Mouse (Mus musculus): Measurements from ENCODE around the gene Spred1. TPM values are rescaled to one million over a fixed set of nuclear protein-coding genes. Genes with fewer than 3 reads are reported as not detected.
A peak's percentile ranks its signal among the peaks of the same experiment; 100 is the strongest.

Spred1 gene
- total RNA-seq, 1 experiment: 44.7 TPM

GRCm38 (mm10) chr2:117204534-117204933 is 83.4 kb downstream of the Spred1 start:
- H3K36me3 ChIP-seq (ENCODE audit: control insufficient read depth, insufficient read depth, low read length, poor library complexity, severe bottlenecking): no peaks in the 10 kb centered on the region
- no peaks in the 10 kb centered on the region for H3K9me3 ChIP-seq (ENCODE audit: control insufficient read depth, insufficient read depth, low read depth, low read length)
- TF ChIP-seq MAFK (IDR thresholded peaks at IDR 0.05; ENCODE audit: insufficient read depth, low read depth, low read length) (no peak), ZC3H11A (IDR thresholded peaks at IDR 0.05; ENCODE audit: borderline replicate concordance, low read depth, low read length) (no peak), CHD2 (IDR thresholded peaks at IDR 0.05; ENCODE audit: low read depth, low read length) (no peak)
- H3K27ac ChIP-seq (ENCODE audit: insufficient read depth, low read depth, low read length, poor library complexity, severe bottlenecking): no peak overlapping the region
- in situ Hi-C loops (cut with MboI; ENCODE audit: low sequenced_read_pairs in 2 of 2, unreplicated experiment in 2 of 2): no loop called here
- no peaks in the 10 kb centered on the region; a peak in 1 of 4 replicates for H3K4me1 ChIP-seq (ENCODE audit: control insufficient read depth in 2 of 2, insufficient read depth in 2 of 2, low read length in 2 of 2, poor library complexity in 1 of 2)
- no peak overlapping the region for H3K4me3 ChIP-seq (ENCODE audit: insufficient read depth in 1 of 2, low read depth in 1 of 2, low read length in 2 of 2, poor library complexity in 1 of 2, severe bottlenecking in 1 of 2)
- H3K9ac ChIP-seq (ENCODE audit: insufficient read depth, low read depth, low read length, poor library complexity, severe bottlenecking): no peak overlapping the region
- DNase-seq (ENCODE audit: low read depth, low spot score): no peak

- TF ChIP-seq HCFC1 (IDR thresholded peaks at IDR 0.05; ENCODE audit: borderline replicate concordance, insufficient read depth, low read length) (no peak), CHD2 (IDR thresholded peaks at IDR 0.05; ENCODE audit: low read depth, low read length) (no peak), ZC3H11A (IDR thresholded peaks at IDR 0.05; ENCODE audit: borderline replicate concordance, low read depth, low read length) (no peak), ZNF384 (IDR thresholded peaks at IDR 0.05; ENCODE audit: low read depth, low read length) (no peak), MAFK (IDR thresholded peaks at IDR 0.05; ENCODE audit: insufficient read depth, low read depth, low read length) (no peak)
- no peak for DNase-seq (ENCODE audit: low read depth, low spot score)
- Histone ChIP-seq H3K36me3 (ENCODE audit: control insufficient read depth, insufficient read depth, low read length, poor library complexity, severe bottlenecking) (no peaks in the 10 kb centered on the region), H3K4me1 (ENCODE audit: control insufficient read depth in 2 of 2, insufficient read depth in 2 of 2, low read length in 2 of 2, poor library complexity in 1 of 2) (no peaks in the 10 kb centered on the region; a peak in 1 of 4 replicates), H3K4me3 (ENCODE audit: insufficient read depth in 1 of 2, low read depth in 1 of 2, low read length in 2 of 2, poor library complexity in 1 of 2, severe bottlenecking in 1 of 2) (no peak overlapping the region), H3K9ac (ENCODE audit: insufficient read depth, low read depth, low read length, poor library complexity, severe bottlenecking) (no peak overlapping the region), H3K9me3 (ENCODE audit: control insufficient read depth, insufficient read depth, low read depth, low read length) (no peaks in the 10 kb centered on the region), H3K27ac (ENCODE audit: insufficient read depth, low read depth, low read length, poor library complexity, severe bottlenecking) (no peak overlapping the region)
- in situ Hi-C loops (cut with MboI; ENCODE audit: low sequenced_read_pairs in 2 of 2, unreplicated experiment in 2 of 2): no loop called here
These were observed 83.9 kb downstream of the Spred1 start for GRCm38 (mm10) chr2:117205066-117205465.

GRCm38 (mm10) chr2:117210416-117211085 is 89.4 kb downstream of the Spred1 start:
- H3K9ac ChIP-seq (ENCODE audit: insufficient read depth, low read depth, low read length, poor library complexity, severe bottlenecking): no peak overlapping the region

GRCm38 (mm10) chr2:117216152-117216551 is 95.0 kb downstream of the Spred1 start:
- Histone ChIP-seq H3K4me3 (ENCODE audit: insufficient read depth in 1 of 2, low read depth in 1 of 2, low read length in 2 of 2, poor library complexity in 1 of 2, severe bottlenecking in 1 of 2) (no peak overlapping the region), H3K4me1 (ENCODE audit: control insufficient read depth in 2 of 2, insufficient read depth in 2 of 2, low read length in 2 of 2, poor library complexity in 1 of 2) (no peaks in the 10 kb centered on the region; a peak in 1 of 4 replicates), H3K36me3 (ENCODE audit: control insufficient read depth, insufficient read depth, low read length, poor library complexity, severe bottlenecking) (no peaks in the 10 kb centered on the region), H3K9ac (ENCODE audit: insufficient read depth, low read depth, low read length, poor library complexity, severe bottlenecking) (no peak overlapping the region), H3K9me3 (ENCODE audit: control insufficient read depth, insufficient read depth, low read depth, low read length) (no peaks in the 10 kb centered on the region), H3K27ac (ENCODE audit: insufficient read depth, low read depth, low read length, poor library complexity, severe bottlenecking) (no peak overlapping the region)
- peak; percentile 54 for DNase-seq (ENCODE audit: low read depth, low spot score)
- in situ Hi-C loops (cut with MboI; ENCODE audit: low sequenced_read_pairs in 2 of 2, unreplicated experiment in 2 of 2): no loop called here
- TF ChIP-seq CHD2 (IDR thresholded peaks at IDR 0.05; ENCODE audit: low read depth, low read length) (no peak), ZC3H11A (IDR thresholded peaks at IDR 0.05; ENCODE audit: borderline replicate concordance, low read depth, low read length) (peak; percentile 45; the same call in 1 of the 2 replicates), MAFK (IDR thresholded peaks at IDR 0.05; ENCODE audit: insufficient read depth, low read depth, low read length) (no peak), ZNF384 (IDR thresholded peaks at IDR 0.05; ENCODE audit: low read depth, low read length) (no peak), HCFC1 (IDR thresholded peaks at IDR 0.05; ENCODE audit: borderline replicate concordance, insufficient read depth, low read length) (no peak)

More at GRCm38 (mm10) chr2:117210416-117211085, 89.4 kb downstream of the Spred1 start:
- DNase-seq (ENCODE audit: low read depth, low spot score): peak; percentile 42
- no peak overlapping the region for H3K27ac ChIP-seq (ENCODE audit: insufficient read depth, low read depth, low read length, poor library complexity, severe bottlenecking)
- in situ Hi-C loops (cut with MboI; ENCODE audit: low sequenced_read_pairs in 2 of 2, unreplicated experiment in 2 of 2): no loop called here
- TF ChIP-seq CHD2 (IDR thresholded peaks at IDR 0.05; ENCODE audit: low read depth, low read length) (no peak), ZNF384 (IDR thresholded peaks at IDR 0.05; ENCODE audit: low read depth, low read length) (no peak), HCFC1 (IDR thresholded peaks at IDR 0.05; ENCODE audit: borderline replicate concordance, insufficient read depth, low read length) (no peak), MAFK (IDR thresholded peaks at IDR 0.05; ENCODE audit: insufficient read depth, low read depth, low read length) (no peak), ZC3H11A (IDR thresholded peaks at IDR 0.05; ENCODE audit: borderline replicate concordance, low read depth, low read length) (no peak)
- H3K4me3 ChIP-seq (ENCODE audit: insufficient read depth in 1 of 2, low read depth in 1 of 2, low read length in 2 of 2, poor library complexity in 1 of 2, severe bottlenecking in 1 of 2): no peak overlapping the region
- no peaks in the 10 kb centered on the region for H3K9me3 ChIP-seq (ENCODE audit: control insufficient read depth, insufficient read depth, low read depth, low read length)
- no peaks in the 10 kb centered on the region for H3K36me3 ChIP-seq (ENCODE audit: control insufficient read depth, insufficient read depth, low read length, poor library complexity, severe bottlenecking)
- peaks cover 0 to 3% of the 10 kb centered on the region in 2 experiments; a peak in 1 of 4 replicates for H3K4me1 ChIP-seq (ENCODE audit: control insufficient read depth in 2 of 2, insufficient read depth in 2 of 2, low read length in 2 of 2, poor library complexity in 1 of 2)
